Mouse (Mus musculus) layer of hippocampus, adult 9-10 months (tissue): ENCODE measurements around the gene Wasf1.

Experiments
- DNase-seq: peaks from one replicate; pipeline ENCODE4 v3.0.0; 2022; ENCODE audit warnings: low spot score

The Wasf1 gene

DNA sequence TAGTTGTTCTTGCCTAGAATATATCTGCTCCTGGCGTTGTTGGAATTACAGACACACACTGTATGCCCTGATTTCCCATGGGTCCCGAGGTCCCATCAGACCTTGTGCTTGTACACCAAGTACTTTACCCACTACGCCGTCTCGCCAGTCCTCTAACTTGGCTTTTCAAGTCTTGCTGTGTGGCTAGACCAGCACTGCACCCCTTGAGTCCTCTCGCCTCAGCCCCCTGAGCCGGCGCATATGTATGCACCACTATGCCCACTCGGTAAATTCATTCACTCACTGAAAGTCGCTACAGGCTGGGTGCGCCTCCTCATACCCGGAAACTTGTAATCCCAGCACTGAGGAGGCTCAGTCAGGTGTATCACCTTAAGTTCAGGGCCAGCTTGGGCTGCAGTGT, 12.5 kb downstream of the Wasf1 start:
- DNase-seq, result no peak

DNA sequence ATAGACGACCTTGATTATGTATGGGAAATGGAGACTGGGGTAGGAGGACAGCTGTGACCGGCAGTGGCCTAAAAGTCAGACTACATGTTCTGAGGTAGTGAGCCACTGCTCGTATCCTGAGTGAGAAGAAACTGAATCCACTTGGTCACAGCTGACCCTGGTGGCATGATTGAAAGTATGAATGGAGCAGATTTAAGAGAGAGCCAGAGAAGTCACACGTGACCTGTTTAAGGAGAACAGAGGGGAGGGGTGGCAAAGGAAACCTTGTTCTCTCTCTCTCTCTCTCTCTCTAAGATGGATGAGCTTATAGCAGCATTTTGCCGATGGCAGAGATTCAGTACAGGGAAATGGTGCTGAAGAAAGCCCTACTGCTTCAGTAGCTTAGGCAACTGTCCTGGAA, 13.4 kb downstream of the Wasf1 start:
- DNase-seq, result no peak

DNA sequence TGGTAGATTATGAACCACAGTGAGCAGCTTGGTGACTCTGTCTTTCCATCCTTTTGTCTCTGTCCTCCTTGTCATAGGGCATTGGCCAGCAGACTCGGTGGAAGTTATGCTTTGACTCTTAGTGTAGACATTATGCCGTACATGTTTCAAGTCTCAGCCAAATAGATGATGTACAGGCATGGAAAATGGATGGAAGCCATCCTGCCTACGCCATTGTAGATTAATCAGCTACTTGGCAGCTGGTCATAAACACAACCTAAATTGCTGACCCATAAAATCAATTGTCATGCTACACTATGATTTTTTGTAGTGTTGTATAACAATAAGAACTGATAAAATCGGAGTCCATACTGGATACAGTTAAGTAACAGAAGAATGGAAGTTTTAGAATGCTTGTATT, 18.5 kb downstream of the Wasf1 start:
- no peak for DNase-seq

DNA sequence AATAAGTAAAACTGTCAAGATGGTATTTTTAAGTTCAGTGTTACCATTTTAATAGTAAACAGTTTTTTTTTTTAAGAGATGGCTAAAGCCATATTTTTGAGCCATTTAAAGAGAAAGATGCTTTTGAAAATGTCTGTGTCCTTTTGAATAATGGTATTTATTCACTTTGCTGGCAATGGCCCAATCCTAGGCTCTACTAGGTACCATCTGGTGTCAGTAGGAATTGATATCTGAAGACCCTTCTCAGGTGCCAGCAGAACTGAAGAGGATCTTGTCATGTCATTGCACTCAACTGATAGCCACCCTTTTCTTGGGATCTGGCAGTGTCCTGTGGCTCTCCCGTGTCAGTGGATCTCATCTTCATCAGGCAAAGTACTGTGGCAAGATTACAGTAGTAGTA, 22.9 kb downstream of the Wasf1 start:
- DNase-seq, result no peak

DNA sequence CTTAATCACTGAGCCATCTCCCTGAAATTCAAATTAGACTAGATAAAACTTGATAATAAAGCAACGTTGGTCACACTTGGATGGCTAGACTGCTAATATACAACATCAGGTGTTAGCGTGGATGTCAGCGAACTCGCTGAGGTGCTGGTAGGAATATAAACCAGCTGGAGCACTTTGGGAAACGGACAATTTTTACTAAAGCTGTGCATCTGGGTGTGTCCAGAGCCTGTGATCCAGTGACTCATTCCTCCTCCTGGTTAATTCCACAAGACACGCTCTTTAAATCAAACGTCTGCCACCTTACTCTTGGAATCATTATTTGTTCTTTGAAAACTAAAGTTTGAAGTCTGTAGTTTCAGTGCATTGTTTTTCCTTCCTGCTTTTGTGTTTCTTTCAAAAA, 23.5 kb downstream of the Wasf1 start:
- DNase-seq, result no peak

DNA sequence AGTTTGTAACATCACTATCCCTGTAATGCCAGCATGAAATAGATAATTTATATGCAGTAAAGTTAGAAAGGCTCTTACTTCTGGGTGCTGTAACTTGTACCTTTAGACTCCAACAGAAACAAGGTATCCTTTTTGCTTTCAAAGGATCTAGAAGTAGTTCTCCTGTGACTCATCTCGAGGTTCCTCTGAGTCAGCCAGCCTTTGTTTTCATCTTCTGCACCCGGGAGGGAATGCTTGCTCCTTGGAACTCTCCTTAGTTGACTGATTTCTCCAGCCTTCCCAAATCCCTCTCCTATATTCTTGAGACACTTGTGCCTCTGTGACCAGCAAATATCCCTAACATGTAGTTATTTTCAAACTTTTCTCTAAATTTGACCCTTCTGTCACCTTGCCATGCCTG, 25.3 kb downstream of the Wasf1 start:
- DNase-seq, result no peak

DNA sequence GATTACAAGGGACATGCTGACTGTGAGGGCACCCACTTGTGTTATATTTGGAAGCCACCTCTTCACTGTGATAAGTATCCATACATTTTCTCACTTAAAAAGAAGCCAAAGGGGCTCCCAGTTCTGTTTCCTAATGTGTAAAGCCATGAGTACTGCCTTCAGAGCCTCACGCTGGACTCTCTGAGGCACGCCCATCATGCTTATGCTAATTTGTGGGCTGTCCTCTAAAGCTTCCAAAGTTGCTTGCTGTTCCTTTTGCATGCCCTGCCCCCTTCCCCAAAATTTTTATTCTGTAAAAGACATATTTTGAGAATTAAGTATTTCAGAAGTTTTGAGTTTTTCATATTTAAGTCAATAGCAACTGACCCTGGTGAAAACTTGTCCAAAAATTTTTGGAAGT, 27.5 kb downstream of the Wasf1 start:
- DNase-seq, result no peak

DNA sequence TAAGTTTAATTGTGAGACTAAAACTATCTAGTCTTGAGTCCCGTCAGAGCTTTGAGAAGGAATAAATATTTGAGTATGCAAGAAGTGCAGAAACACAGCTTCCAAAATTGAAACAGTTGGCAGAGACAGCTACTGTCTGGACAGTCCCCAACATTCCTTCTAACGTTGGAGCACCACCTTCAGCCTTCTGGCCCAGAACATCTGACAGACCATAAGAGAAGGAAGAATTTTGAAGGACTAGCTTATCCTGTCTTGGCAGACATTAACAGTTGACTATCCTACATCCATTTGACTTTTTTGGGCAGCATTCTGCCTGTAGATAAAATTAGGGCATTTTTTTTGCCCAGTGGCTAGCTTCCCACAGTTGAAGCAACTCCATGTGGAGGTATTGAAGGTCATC, 32.0 kb downstream of the Wasf1 start:
- DNase-seq, result no peak

DNA sequence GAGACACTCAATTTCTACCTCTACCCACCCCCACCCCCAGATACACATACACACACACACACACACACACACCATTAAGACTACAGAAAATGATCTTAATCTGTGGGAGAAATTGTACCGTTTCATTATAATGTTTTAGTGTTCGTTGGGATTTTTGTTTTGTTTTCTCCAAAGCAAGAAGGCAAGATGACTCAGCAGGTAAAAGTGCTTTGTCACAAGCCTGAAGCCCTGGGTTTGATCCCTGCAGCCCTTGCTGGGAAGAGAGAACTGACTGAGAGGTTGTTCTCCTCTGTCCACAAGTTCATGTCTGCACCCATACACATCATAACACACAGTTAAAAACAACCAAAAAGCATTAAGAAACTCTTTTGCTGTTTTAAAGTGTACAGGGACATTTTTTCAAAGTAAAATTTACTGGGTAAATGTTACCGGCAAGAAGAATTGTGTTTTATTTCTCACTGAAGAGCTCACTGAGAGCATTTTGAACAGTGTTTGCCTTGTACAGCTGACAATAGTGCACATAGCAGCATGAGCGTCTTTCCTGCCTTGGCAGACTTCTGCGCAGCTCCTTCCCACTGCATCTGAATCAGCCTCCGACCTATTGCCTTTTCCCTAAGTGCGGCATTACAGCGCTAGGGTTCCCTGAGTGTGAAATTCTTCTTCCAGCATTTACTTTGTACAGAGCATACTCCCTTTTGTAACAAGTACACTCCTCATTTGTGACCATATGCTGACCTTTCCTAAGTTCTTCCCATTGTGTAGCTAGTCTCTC, 35.6 kb downstream of the Wasf1 start:
- no peak for DNase-seq

DNA sequence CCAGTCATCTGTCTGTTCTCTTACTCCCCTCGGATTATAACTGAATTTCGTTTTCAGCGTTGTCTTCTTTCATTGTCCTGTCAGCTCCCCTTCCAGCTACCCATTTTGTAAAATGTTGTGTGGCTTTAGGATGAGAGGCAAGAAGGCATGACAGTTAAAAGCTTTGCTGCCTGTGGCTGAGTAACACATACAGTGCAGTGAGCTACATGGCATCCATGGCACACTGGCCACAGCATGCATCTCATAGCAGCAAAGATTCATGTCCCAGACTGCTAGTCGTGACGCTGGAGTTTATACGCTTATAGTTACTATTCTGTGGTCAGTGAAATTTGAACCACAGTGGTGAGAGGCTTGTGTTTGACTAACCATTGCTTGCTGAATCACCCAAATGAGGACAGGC, 36.2 kb downstream of the Wasf1 start:
- DNase-seq, result no peak

DNA sequence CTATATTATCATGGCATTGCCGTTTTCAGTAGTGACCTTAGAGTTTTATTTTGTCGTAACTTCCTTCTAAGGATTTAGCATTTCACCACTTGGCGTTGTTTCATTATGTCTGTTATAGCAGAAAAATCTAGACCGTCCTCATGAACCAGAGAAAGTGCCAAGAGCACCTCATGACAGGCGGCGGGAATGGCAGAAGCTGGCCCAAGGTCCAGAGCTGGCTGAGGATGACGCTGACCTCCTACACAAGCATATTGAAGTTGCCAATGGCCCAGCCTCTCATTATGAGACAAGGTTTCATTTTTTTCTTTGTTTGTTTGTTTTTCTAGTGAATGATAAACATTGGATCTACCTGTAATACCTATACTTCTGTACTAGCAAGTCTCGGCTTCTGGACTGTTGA, 49.7 kb downstream of the Wasf1 start:
- no peak for DNase-seq

DNA sequence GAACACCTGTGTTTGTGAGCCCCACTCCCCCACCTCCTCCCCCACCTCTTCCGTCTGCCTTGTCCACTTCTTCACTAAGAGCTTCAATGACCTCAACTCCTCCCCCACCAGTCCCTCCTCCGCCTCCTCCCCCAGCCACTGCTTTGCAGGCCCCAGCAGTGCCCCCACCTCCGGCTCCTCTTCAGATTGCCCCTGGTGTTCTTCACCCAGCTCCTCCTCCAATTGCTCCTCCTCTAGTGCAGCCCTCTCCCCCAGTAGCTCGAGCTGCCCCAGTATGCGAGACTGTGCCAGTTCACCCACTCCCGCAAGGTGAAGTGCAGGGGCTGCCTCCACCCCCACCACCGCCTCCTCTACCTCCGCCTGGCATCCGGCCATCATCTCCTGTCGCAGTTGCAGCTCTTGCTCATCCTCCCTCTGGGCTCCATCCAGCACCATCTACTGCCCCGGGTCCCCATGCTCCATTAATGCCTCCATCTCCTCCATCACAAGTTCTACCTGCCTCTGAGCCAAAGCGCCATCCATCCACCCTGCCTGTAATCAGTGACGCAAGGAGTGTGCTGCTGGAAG, 53.0 kb downstream of the Wasf1 start:
- no peak for DNase-seq

DNA sequence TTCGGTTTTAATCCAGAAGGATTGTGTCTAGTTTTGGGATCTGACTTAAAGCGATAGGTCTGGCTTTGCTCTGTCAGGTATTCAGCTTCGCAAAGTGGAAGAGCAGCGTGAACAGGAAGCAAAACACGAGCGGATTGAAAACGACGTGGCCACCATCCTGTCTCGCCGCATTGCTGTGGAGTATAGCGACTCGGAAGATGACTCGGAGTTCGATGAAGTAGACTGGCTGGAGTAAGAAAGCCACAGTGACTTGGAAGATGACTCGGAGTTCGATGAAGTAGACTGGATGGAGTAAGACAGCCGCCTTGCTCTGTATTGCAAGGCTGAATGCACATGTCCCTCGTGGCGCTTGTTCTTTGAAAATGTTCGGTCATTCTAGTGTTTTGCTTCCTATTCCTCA, 54.3 kb downstream of the Wasf1 start:
- no peak for DNase-seq

DNA sequence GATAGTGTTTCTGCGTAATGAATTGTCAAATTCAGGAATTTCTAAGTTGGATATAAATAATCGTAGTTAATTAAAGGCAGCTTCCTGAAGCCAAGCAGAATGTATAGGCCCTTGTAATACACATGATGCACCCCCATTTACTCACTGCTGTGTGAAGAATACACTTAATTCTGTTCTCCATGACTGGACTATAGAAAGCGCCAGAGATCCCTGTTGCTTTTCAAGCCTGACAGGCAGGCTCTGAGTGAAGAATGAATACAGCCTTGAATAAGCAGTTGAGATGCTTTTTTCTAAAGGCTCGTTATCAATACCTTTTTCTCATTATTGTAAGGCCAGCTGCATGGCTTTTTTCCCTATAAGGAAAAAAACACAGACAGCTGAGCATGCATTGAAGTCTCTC, 59.4 kb downstream of the Wasf1 start:
- no peak for DNase-seq

DNA sequence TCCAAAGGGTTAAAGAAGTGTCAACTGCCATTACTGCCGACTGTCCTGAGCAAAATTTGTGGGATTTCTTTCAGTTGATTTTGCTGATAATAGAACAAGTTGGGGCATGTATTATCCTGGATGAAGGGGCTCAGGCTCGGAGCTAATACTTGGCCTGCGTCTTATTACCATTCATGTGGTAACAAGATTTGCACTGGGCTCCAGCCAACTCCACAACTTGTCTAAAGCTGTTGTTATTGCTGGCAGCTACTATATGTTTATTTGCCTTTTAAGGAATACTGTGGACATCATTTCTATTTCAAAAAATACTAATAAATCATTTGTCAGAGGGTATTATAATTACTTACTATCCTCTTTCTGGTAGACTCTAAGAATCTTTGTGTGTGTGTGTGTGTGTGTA, 66.9 kb downstream of the Wasf1 start:
- no peak for DNase-seq

DNA sequence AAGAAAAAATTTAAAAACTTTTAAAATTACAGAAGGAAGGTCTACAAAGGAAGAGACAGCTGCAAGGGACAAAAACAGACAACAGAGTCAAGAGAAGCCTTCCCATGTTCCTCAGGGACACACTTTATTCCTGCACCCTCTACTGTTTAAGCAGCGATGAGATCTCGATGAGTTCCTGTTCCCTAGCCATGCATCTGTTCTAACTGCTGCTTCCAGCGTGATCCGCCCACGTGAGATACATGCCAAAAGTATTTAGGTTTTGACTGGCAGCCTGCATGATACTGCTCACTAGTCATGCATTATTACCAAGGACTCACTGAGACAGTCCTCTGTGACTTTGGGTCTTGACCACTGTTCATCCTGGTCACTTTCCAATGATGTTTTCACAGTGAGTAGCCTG, 72.9 kb downstream of the Wasf1 start:
- peak; percentile 62 for DNase-seq

DNA sequence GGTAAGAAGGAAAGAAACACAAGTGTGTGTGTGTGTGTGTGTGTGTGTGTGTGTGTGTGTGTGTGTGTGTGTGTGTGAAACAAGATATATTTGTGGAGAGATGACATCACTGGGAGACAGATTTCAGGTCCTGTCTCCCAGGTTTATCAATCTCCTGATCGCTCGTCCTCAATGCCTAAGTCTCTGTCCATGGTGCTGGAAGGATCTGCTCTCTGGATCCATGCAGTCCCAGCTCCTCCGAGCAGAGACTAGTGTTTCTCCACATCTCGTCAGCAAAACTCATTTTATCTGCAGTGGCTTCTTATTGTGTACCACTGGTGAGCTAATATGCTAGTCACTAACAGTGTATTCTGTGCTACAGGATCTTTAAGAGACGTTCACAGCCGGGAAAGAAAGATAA, 78.1 kb downstream of the Wasf1 start:
- no peak for DNase-seq

DNA sequence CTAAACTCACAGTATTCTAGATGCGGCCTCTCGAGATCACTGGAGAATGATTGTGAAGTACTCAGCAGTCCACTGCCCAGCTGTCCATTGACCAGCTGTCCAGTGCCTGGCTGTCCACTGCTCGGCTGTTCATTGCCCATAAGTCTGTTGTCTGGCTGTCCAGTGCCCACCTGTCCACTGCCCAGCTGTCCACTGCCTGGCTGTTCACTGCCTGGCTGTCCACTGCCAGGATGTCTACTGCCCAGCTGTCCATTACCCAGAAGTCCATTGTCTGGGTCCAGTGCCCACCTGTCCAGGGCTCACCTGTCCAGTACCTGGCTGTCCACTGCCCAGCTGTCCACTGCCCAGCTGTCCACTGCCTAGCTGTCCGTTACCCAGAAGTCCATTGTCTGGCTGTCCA, 78.7 kb downstream of the Wasf1 start:
- no peak for DNase-seq

DNA sequence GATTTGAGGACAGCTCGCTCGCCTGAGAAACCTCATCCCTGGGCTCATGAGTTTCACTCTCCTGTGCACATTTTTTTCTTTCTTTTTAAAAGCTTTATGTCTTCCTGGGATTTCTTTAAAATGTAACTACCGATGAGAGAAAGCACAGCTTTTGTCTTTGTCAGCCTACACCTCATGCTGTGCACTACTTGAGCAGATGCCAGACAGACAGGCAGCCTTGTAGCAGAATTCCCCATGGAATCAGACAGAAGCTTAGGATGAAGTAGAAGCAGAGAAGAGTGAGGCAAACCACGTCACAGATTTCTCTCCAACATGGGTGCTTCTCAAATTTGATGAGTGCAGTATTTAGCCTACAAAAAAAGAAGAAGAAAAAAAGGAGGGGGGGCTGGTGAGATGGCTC, 81.3 kb downstream of the Wasf1 start:
- no peak for DNase-seq

DNA sequence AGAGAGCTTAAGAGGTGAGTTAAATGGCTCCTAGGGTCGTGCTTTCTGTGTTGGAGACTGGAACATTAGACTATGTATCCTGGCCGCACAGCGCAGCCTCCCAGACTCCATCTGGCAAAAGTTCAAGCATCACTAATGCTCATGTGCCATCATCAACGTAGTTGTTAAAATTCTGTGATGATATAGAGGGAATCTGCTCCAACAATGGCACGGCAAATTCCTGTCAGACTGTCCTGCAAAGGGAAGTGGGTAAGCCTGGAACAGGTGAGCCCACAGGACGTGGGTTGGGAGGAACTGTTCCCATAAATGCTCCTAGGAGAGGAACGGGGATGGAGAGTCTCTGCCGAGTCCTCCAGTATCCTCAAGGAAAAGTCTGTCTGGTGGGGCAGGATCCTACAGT, 85.3 kb downstream of the Wasf1 start:
- no peak for DNase-seq

DNA sequence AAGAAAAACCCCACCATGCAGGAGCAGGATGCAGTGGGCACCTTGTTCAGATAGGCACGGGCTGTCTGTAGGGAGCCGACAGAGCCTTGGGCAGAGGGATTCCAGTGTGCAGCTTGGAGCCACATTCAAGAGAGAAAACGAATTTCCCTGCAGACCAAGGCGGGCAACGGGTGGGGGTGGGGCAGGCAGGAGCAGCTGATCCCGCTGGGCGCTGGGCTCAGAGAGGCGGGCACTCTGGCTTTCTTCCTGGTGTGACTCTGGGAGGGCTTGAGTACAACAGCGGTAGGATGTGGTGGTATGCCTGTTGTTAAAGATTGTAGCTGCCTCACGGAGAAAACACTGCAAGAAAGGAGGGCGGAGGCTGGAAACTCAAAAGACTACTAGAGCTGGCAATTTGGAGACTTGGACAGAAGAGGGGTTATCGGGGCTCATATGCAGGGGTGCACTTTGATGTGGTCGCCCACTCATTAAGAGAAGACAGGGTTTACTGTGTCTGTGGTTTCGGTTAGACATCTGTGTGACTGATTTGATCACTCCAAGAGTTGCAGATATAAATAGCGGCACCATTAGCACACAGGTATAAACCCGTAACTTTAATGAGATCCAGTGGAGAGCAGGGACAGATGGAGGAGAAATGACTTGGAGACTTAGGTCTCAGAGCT, 86.2 kb downstream of the Wasf1 start:
- DNase-seq, result no peak

DNA sequence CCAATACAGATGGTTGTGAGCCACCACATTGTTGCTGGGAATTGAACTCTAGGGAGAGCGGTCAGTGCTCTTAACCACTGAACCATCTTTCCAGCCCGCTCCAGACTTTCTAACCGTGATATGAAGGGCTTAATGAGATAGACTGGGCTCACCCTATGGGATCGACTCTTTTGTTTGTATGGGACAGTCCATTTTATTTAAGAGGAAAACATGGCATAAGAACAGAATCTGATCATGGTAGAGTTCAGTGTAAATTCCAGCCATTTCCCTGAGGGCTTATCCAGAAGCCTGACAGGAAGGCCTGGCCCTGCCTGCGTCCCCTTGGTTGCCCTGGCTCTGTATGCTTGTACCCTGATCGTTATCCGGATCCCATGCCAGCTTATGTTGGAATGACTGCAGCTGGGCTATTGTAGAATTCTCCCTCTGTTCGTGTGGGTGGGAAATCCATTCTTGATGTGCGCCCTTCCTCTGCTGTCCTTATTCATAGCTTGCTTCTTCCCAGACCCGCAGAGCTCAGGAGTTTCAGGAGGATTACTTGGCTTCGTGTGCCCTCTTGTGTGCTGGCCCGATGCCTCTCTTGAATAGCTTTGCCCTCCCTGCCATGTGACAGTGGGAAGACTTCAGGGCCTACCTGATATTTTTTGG, 87.4 kb downstream of the Wasf1 start:
- no peak for DNase-seq

DNA sequence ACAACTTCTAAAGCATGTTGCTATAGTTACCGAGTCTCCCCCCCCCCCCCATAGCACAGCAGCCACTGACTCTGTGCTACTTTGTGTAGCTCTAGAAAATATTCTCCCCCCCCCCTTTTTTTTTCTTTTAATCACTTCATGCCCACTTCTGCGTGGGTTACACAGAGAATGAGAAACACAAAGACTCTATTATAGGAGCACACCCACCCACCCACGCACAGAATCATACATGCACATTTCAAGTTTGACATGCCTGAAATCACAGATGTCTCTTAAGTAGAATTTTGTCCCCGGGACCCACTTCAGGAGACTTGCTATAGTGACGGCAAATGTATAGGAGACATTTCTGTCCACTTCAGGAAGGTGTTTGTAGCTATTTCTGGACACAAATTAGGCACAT, 88.0 kb downstream of the Wasf1 start:
- no peak for DNase-seq
